Mouse (Mus musculus) heart, postnatal 0 days (tissue): ENCODE results near the gene Slc4a2.

ENCODE experiments used
- CTCF ChIP-seq: IDR thresholded peaks from 2 replicates; pipeline ENCODE4 v1.5.1; 2016; ENCODE audit warnings: antibody characterized with exemption, control low read depth, low read depth
- EP300 ChIP-seq: IDR thresholded peaks from 2 replicates; pipeline ENCODE4 v1.6.1; 2016; ENCODE audit warnings: antibody characterized with exemption, low read depth

DNA sequence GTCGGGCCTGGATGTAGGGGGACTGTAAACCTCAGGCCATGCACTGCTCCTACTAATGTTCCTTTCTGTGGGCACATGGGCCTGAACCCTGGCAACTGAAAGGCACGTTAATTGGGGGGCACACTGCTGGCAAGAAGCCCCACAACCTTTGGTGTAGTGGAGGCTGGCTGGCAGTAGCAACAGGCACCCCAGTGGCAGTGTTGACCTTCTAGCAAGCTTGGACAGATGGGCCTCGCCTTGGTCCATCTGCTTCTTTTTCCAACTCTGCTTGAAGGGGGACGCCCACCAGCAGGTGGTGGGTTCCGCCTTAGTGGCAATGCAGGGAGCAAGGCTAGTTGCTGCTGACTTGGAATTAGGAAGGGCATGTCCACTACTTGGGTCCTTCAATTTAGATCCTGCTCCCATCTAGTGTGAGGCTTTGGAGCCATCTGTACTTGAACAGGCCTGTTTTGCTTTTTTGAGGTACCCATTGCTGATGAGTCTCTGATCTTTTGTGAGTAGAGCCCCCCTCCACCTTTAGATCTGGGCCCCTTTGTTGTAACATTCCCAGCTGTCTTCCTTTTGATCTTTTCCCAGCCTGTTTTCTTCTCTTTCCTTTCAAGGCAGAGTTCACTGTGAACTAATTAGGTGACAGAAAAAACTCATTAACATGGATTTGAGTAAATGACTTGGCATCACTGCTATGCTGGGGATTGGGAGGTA is 29.8 kb downstream of the Slc4a2 start:
- TF ChIP-seq CTCF (no peak), EP300 (no peak)
